Mouse (Mus musculus) granulocyte monocyte progenitor cell, adult 5-6 weeks (primary cell): Measurements from ENCODE around the gene Fads1. TPM values are rescaled to one million over a fixed set of nuclear protein-coding genes. Genes with fewer than 3 reads are reported as not detected.
A peak's percentile ranks its signal among the peaks of the same experiment; 100 is the strongest.

Experiments
- ATAC-seq: replicated peaks from 2 replicates; pipeline ENCODE4 v1.8.0; 2016; ENCODE audit warnings: mild to moderate bottlenecking, moderate TSS enrichment, inconsistent platforms; ENCODE audit not compliant: poor library complexity, severe bottlenecking
- total RNA-seq, 2 experiments: library from RNA; stranded (forward) in 1 of 2; stranded (reverse) in 1 of 2; fragments of 200-712, 200-1000 nt in 1 of 2; fragments of >200 nt in 1 of 2; fragmentation: Nextera tagmentation in 1 of 2; gene quantifications; 2 replicates each; pipeline ENCODE4 v1.2.3; 2014 to 2017

Gene Fads1
- total RNA-seq, 2 experiments from 2014 or later, result 14.5 to 18.5 TPM

GRCm38 (mm10) chr19:10240654-10241305, 58.1 kb downstream of the Fads1 start, which contains the start of gene Myrf:
Gene Myrf, minus strand, starts transcription at chr19:10240748.
- peak; percentile 86 for ATAC-seq

GRCm38 (mm10) chr19:10242916-10243315, 60.2 kb downstream of the Fads1 start:
- no peak for ATAC-seq

- no peak for ATAC-seq
Observed at GRCm38 (mm10) chr19:10244183-10244582, 61.5 kb downstream of the Fads1 start.

Other genes with a start within 250 kb of the Fads1 start
- gene Fth1, start 202.3 kb upstream of the Fads1 start, total RNA-seq (2014; fragmentation: Nextera tagmentation), result 806 and 810 TPM in 2 replicates
- gene Fth1, start 202.3 kb upstream of the Fads1 start, total RNA-seq (2017), result 350 and 359 TPM in 2 replicates
- gene Best1, start 181.3 kb upstream of the Fads1 start, total RNA-seq (2014; fragmentation: Nextera tagmentation), result not detected in 2 replicates
- 0.09 TPM in 1 of 2 replicates, not detected in the other for gene Best1, start 181.3 kb upstream of the Fads1 start, total RNA-seq (2017)
- 3.7 and 8.2 TPM in 2 replicates for gene Rab3il1, start 181.2 kb upstream of the Fads1 start, total RNA-seq (2014; fragmentation: Nextera tagmentation)
- gene Rab3il1, start 181.2 kb upstream of the Fads1 start, total RNA-seq (2017), result 1.9 and 2.8 TPM in 2 replicates
- gene Fads3, start 141.3 kb upstream of the Fads1 start, total RNA-seq (2014; fragmentation: Nextera tagmentation), result 0.38 and 0.97 TPM in 2 replicates
- 0.22 and 1.4 TPM in 2 replicates for gene Fads3, start 141.3 kb upstream of the Fads1 start, total RNA-seq (2017)
- 4.8 and 5.5 TPM in 2 replicates for gene Fads2, start 81.1 kb upstream of the Fads1 start, total RNA-seq (2014; fragmentation: Nextera tagmentation)
- 3.7 and 5.4 TPM in 2 replicates for gene Fads2, start 81.1 kb upstream of the Fads1 start, total RNA-seq (2017)
- gene Tmem258, start 21.1 kb downstream of the Fads1 start, total RNA-seq (2014; fragmentation: Nextera tagmentation), result 356 and 442 TPM in 2 replicates
- gene Tmem258, start 21.1 kb downstream of the Fads1 start, total RNA-seq (2017), result 191 and 246 TPM in 2 replicates
- gene Fen1, start 21.3 kb downstream of the Fads1 start, total RNA-seq (2014; fragmentation: Nextera tagmentation), result 82.9 and 89.7 TPM in 2 replicates
- 145 and 160 TPM in 2 replicates for gene Fen1, start 21.3 kb downstream of the Fads1 start, total RNA-seq (2017)
- not detected in 2 replicates for gene Myrf, start 57.9 kb downstream of the Fads1 start, total RNA-seq (2014; fragmentation: Nextera tagmentation)
- gene Myrf, start 57.9 kb downstream of the Fads1 start, total RNA-seq (2017), result not detected in 2 replicates
- 0.26 TPM in 1 of 2 replicates, not detected in the other for gene Dagla, start 122.0 kb downstream of the Fads1 start, total RNA-seq (2014; fragmentation: Nextera tagmentation)
- not detected in 2 replicates for gene Dagla, start 122.0 kb downstream of the Fads1 start, total RNA-seq (2017)
- not detected in 2 replicates for gene Syt7, start 206.2 kb downstream of the Fads1 start, total RNA-seq (2014; fragmentation: Nextera tagmentation)
- not detected in 2 replicates for gene Syt7, start 206.2 kb downstream of the Fads1 start, total RNA-seq (2017)